Mouse (Mus musculus) lung, adult 18-20 months (tissue): ENCODE data around the gene Hspb9.

Source experiments
- DNase-seq, 2 experiments: peaks; one replicate each; pipeline ENCODE4 v3.0.0; 2022; ENCODE audit warnings: mixed read lengths in 2 of 2

Gene Hspb9

DNA sequence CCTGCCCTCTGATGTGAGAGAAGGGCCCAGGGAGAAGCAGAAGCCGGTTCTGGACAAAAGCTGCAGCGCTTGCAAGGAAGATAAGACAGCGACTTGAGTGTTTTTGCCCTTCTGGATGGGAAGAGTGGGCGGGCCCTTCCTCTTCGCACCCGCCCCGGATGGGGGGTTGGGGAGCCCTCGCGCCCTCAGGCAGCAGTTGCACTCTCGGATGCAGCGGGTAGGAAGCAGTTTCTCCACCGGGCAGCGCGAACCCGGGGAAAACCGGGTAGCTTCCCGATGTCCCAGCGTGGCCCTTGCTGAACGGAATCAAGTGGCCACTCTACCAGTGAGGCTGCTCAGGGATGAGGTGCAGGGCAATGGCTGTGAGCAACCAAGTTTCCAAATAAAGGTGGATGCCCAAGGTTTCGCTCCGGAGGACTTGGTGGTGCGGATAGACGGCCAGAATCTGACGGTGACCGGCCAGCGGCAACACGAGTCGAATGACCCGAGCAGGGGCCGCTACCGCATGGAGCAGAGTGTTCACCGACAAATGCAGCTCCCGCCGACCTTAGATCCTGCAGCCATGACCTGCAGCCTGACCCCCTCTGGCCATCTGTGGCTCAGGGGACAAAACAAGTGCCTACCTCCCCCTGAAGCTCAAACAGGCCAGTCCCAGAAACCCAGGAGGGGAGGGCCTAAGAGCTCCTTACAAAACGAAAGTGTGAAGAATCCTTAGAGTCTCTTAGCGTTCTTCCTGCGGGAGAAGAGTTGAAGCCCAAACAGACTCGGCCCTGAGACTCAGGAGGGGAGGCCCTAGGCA is at the start of gene Hspb9:
TSS of gene Hspb9 (plus strand) at position 116 of the 799 bp plus-strand sequence.
- DNase-seq = peak; percentile 79 to 82

DNA sequence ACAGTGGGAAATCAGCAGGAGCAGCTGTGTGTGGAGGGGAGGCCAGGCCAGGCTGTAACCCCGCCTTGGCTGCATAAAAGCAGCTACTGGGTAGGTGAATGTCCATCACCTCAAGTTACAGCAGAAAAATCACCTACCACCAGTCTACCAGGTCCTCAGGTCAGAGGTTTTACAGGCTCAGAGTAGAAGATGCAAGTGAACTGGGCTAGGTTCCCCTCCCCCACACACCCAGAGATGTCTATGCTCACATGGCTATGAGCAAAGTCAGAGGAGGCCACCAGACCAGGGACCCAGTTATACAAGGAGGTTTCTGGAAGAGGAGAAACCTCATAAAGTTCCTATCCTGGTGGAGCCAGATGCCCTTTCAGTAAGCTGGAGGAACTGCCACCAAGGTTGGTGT is 42.6 kb upstream of the Hspb9 start:
- no peak for DNase-seq

DNA sequence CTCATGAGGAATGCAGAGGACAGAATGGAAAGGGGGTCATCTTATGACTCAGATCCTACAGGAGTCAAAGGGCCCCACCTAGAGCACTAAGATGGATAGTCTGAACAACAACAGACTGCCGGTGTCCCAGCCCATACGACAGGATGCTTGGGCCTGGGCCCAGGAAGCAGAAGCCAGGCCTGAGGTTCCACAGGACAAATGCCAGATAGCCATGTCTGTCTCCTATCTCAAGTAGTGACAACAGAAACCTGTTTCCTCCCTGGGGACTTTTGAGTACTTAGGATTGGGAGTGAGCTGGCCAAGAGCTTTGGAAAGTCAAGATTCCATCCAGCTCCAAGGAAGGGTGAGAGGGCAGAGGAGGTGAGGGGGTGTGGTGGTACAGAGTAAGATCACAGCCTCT is 41.7 kb upstream of the Hspb9 start:
- no peak for DNase-seq

DNA sequence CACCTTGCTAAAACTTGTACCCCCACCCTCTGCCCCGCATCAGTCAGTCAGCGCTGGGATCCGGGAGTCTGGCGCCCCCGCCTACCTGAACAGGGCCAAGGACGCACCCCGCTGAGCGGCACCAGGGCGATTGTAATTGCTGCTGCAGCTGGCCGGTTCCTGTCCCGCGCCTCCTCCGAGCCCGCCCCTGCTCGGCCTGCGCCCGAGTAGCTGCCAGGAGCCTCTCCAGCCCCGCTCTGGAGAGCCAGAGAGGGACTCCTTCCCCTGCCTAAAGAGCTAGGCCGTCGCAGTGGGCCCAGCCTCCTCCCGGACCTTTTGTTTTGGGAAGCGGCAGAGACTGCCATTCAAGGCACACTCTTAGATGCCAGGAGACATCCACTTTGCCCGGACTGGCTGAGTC is 40.5 kb upstream of the Hspb9 start:
- peak; percentile 17 to 42 for DNase-seq

DNA sequence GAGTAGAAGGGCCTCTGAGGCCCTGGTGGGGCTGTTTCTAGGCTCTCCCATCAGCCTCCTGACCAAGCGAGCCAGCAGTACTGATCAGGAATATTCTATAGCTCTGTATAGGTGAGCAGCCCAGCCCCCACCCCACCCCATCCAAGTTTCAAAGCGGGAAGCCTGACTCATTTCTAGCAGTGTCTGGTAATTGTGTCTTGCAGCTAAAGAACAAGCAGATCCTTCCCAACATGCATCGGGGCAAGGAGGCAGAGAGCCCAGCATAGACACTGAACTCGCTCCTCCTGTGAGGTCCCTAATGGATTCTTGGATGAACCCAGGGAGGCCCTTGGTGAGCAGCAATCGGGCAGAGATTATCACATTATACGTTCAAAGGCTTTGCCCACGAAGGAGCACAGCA is 35.8 kb upstream of the Hspb9 start:
- no peak for DNase-seq

DNA sequence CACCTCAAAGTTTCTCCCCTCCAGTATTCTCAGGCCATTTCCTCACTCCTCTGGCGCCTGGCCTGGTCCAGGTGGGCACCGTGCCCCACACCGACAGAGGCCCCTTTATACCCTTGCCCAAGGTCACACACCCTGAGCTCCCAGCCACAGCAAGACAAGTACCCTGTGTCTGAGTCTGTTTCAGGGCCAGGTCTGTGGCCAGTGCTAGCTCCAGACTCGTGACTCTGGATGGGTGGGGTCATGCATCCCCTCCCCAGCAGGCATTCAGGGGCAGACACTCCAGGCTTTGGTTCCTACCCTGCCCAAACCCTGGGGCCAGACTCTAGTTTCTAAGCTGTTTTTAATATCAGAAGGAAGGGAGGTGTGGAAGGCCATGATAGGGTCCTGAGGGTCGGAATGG is 31.8 kb upstream of the Hspb9 start:
- DNase-seq = no peak

DNA sequence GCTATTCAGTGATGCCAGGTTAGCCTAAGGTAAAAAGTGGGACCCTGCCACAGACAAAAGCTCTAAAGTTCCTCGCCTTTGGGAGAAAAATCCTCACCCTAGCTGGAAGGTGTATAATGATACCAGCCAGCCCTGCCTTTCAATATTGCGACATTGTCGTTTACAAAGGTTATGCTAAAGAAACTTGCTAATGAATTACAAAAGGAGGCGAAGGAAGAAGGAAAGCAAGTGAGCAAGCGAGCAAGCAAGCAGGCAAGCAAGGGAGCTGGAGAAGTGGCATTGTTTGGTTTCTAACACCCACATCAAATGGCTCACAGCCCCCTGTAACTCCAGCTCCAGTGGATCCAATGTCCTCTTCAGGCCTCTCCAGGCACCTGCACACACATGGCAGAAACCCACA is 31.1 kb upstream of the Hspb9 start:
- no peak for DNase-seq

DNA sequence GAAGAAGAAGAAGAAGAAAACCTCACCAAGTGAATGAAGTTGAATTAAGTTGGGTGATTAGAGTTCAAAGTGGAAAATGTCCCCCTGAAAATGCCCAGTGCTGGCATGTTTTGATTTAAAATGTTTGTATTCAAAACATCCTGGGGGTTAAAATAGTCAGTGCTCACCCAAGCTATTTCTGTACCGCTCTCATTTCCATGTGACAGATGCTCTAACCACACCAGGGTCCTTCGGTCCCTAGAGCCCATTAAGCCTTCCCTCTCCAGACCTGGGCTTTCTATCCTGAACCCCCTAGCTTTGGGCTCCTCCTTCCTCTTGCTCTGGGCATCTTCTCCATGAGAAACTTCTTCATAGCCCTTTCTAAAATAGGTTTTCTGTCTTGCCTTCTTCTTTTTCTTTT is 29.6 kb upstream of the Hspb9 start:
- no peak for DNase-seq

DNA sequence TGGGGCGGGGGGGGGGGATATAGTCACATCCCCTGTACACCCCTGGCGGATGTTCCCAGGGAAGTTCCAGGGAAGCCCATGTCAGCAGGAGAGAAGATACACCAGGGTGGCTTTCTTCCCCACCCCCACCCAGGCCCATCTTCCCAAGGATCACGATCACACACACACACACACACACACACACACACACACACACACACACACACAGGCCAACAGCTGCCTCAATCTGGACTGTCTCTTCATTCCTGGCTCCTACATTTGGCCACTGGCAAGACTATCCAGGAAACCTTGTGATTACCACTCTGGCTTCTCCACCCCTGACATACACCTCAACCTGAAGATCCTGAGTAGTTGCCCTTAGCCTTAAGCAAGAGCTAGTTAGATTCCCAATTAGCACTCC is 28.3 kb upstream of the Hspb9 start:
- DNase-seq = no peak

DNA sequence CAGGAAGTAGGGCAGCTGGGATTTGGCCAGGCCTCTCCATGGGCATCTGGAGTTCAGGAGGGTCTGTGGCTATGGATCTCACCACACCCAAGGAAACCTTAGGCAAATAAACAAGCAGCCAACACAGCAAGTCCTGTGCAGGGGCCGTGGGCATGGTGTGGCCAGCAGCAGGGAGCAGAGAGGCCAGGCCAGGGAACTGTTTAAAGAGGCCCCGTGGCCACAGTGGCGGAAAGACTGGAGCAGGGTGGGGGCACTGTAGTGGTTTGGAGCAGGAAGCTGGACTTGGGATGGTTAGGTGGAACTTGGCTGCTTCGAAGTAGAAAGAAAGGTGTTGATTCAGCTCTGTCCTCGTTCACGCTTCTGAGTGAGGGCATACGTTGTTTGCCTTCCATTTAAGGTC is 26.4 kb upstream of the Hspb9 start:
- no peak for DNase-seq

DNA sequence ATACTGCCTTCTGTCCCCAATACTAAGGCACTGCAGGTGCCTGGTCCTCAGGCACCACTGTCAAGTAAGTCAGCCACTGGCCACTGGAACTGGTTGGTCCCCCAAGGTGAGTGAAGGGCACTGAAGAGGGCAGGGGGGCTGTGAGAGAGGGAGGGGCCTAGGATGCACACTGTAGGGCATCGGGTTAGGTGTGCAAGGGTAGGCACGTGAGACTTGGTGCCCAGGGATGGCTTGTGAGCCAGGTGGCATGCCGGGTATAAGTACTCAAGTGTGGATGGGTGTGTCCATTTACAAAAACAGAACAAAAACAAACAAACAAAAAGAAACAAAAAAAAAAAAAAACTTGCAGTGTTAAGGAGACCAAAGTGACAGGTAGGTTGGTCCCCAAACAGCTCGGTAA is 25.2 kb upstream of the Hspb9 start:
- DNase-seq = no peak

DNA sequence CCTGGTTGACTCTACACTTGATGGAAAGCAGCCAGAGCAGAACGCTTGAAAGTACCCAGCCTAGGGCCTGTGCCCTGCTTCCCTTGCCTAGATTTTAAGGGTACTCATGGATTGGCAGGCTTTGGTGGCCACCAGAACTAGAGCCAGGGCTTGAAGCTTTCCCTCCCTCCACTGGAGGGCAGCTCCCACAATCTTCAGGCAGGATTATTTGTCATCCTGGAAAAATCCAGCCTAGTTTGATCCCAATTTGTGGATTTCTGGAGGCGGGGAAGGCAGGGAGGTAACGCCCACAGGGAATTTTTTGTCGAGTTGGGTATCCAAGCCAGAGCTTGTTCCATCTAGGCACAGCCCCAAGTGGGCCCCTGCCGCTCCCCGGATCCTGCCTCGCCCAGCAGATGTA is 23.3 kb upstream of the Hspb9 start:
- DNase-seq = no peak

DNA sequence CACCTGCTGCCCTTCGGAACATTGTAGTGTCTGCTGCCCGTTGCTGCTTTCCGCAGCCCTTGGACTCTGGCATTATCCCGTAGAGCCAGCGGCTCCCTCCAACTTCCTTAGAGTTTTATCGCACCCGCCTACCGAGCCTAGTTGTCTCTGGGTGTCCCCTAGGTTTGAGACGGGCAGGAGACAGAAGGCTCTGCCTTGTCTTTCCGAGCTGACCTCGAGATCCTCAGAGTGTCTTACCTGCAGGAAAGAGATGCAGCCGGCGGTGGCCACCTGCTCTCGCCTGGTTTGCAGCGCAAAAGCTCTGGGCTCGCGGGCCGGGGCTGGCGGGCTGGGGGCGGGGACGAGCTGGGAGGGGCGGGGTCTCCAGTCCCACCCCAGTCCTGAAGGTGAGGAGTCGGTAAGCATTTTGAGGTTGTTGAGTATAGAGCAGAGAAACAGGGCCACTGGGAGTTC is 21.5 kb upstream of the Hspb9 start, which contains the start of gene Zfp385c:
TSS of gene Zfp385c (minus strand) at position 292 of the 453 bp plus-strand sequence.
- DNase-seq = no peak

DNA sequence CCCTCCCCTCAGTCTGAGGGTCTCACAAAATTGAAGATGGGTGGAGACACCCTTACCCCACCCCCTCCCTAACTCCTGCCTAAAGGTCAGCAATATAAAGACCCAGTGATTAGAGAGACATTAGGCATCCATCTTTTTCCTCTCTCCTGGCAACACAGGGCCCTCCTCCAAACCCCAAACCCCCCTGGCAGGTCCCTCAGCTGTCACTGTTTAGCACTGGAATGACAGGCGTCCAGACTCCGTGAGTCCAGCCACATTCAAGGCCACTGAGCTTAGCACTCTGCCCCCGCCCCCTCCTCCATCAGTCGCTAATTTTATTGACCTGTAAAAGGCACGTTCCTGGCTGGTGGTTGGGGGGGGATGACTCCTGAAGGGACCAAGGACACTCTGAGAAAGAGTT is 20.5 kb upstream of the Hspb9 start:
- no peak for DNase-seq

DNA sequence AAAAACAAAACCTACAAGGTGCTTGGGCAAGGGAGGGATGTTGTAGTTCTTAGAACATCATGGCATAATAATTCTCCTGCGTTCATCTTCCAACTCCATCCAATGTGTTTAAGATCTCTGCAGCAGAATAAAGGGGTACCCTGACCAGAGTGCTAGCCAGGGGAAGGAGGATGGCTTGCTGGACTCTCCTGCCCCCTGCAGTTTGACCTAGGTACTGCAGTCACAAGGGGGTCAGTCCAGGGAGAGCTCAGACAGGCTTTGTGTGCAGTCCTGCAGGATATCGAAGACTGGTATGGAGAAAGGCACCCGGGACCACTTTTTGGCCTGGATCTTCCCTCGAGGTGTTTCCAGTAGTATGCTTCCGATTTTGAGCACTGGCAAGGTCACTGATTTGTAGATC is 18.7 kb upstream of the Hspb9 start:
- peak; percentile 54 to 58 for DNase-seq

DNA sequence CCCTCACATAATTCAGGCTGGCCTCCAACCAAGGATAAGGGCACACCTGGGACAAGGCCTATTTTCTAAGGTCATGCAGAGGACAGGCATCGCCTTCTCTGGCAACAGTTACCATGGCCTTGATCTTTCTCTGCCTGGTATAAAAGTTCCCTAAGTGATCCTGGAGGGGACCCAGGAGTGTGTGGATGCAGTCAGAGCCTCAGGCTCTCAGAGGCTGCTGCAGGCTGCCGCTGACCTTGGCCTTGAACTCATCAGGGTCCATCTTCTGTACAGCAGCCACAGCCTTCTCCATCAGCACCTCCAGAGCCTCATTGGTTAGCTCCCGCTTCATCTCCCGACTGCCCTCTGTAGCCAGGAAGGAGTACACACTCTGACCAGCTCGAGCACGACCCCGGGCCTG is 15.7 kb upstream of the Hspb9 start:
- DNase-seq = no peak

DNA sequence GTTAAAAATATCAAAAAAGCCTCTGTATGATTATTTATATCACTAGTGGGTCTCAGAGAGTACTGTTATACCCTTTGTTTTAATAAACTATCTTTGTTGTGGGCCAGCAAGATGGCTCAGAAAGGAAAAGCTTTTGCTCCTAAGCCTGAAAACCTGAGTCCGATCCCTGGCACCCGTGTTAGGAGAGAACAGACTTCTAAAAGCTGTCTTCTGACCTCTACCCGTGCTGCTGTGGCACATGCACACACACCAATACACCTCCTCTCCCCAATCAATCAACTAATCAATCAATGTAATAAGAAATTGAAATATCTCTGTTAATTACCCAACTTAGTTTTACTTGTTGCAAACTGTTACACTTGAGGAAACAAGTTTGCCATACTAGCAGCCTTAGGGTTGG is 12.9 kb upstream of the Hspb9 start:
- DNase-seq = no peak

DNA sequence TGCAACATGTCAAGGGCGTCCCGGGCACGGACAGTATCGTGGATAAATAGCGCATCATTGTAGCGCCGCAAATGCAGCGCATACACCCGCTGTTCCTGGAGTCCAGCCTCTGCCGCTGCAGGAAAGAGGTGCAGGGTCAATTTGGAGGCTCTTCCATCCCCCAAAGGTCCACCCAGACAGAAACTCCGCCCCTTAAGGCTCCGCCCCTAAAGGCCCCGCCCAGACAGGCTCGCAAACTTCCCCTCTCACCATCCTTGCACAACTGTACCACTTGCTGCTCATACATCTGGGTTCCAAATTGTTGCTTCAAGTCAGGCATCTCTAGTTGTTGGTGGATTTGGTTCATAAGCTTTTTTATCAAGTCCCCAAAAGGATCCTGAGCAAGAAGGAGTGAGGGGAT is 12.3 kb upstream of the Hspb9 start:
- peak; percentile 81 for DNase-seq

DNA sequence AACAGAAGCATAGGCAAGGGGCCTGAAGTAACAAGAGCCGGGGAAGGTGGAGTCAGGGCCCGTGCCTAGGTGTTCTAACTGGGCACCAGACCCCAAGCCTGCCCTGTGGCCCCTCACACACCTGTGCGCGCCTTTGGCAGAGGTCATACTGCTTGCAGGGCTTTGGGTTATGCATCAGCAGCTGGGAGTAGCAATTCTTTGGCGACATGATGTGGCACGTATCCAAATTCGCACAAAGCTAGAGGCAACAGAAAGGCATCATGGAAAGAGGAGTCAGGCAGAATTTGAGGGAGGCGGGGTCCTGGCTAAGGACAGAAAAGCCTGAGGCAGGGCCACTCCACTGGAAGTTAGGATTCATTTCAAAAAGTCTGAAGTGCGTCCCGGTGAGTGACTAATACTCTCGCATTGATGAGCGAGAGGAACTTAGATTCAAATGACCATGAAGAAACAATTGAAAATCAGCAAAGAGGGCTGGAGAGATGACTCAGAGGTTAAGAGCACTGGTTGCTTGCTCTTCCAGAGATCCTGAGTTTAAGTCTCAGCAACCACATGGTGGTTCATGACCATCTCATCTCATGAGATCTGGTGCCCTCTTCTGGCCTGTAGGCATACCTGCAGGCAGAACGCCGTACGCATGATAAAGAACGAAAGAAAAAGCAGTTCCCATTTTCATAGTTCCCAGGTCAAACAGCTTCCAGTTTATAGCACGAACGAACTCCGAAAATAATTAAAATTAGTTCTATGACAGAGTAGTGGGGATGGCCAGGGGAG is 11.4 kb upstream of the Hspb9 start:
- peak; percentile 72 to 80 for DNase-seq

DNA sequence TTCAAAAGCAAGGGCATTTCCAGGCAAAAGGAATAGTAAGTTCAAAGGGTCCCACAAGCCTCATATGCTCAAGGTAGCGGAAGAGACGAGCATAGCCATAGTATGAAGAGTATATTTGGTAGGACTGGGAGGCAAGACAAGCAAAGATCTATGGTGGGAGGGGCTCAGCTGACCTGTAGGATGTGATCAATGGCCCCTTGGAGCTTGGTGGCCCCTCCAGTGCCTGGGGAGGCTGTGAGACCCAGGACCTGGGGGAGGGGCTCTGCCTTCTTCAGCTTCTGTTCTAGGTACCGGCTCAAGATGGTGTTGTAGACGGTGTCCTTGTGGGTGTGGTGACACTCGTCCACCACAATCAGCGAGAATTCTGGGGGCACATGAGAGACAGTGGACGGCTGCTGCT is 10.7 kb upstream of the Hspb9 start:
- DNase-seq = no peak

DNA sequence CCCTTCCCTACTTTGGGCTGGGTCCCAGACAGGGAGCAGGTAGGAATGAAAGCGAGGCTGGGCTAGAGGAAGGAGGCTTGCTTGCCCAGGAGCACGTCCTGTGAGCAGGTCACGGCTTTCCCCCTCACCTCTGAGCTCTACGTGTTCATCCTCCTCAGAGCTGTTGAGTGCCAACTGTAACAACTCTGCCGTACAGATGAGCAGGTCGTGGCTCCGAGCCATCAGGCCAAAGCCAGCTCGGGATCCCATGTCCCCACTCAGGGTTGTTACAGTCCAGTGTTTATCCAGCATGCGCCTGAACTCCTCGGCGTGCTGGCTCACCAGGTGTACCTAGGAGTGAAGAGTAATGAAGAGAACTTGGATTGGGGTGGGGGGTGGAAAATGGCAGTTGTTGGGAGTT is 10.3 kb upstream of the Hspb9 start:
- no peak for DNase-seq

DNA sequence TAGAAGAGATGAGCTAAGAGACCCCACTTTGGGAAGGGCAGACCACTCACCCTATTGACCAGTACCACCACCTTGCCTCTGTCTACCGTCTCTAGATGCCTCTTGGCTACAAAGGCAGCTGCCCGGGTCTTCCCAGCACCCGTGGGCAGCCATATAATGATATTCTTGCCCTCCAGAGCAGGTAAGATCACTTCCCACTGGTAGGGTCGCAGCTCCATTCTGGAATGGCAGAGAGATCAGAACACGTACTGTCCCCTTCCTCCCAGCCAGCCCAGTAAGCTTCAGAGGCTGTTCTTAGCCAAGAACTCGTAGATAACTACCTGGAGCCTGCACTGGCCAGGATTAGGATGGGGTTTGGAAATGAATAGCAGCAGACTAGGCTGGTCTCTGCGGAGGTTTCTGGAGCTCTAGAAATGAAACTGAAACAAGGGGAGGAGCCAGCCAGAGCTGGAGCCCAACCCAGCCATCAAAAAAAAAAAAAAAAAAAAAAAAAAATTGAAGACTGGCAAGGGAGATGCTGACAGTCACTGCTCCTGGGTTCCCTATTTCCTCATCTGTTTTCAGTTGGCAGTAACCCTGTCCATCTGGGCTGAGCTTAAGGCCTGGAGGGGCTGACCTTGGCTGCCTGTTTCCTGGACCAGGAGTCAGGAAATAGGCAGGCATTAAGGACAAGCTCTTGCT is 9.7 kb upstream of the Hspb9 start, which contains the start of gene Dhx58:
TSS of gene Dhx58 (minus strand) at position 421 of the 681 bp plus-strand sequence.
- DNase-seq = peak in 1 of 2 experiments; percentile 32

DNA sequence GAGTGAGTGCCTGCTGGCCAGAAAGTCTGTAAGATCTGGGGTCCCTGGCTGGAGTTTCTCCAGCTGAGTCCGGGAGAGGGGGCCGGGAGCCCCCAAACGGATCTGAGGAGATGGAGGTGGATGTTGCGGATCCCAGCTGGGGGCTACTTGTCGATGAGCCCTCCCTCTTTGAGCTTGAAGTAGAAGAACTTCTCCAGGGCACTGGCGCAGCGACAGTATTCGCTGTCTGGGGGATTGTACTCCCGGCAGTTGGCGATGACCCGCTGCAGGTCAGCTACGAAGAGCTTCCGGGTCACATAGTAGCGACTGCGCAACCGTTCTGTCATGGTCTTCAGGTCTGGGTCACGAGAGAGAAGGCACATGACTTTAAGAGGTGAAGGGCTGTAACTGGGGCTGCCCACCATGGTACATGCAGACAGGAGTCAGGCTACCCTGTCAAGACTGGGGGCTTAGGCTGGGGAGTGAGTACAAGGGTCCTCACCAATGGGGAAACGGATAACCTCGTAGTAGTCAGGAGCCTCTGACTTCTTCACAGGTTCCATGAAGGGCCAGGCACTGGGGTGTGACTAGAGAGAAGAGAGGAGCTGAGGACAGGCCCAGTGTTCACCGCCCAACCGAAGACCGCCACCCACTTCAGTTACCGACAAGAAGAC is 8.4 kb upstream of the Hspb9 start:
- DNase-seq = no peak
